Mouse (Mus musculus): Measurements from ENCODE around the gene Ccer2. TPM values are rescaled to one million over a fixed set of nuclear protein-coding genes. Genes with fewer than 3 reads are reported as not detected.

Gene Ccer2
- total RNA-seq, 2 experiments from 2014 or later, result 0.92 to 1.2 TPM

DNA sequence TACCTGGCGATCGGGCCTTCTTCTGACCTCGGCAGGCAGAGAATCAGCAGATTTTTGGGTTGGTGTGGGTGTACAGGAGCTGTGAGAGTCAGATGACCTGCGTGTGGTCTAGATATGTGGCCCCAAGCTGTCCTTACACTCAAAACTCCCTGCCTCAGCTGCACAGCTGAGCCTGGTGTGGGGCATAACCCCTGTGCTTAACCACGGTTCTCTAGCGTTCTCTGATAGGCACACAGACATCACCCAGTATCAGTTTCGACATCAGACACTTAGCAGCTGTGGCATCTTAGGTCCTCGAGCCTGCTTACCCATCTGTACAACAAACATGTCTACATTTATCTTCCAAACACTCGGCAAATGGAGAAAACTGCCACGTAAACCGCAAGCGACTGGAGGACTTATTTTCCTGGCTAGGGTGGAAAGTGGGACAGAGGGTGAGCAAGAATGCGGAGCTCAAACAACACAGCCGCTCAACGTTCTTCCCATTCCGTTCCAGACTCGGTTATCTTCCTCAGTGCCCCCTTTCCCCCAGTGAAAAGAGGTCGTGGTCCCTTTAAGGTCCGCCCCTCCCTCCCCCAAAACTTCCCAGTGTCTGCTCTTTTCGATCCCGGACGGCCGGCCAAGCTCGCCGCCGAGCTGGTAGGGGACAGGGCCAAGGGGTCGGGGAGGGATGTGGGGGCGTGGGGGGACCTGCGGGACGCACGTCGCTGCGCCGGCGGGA is 52.4 kb downstream of the Ccer2 start, which contains the start of gene Hnrnpl:
Gene Hnrnpl (plus strand): TSS at position 321 of the 721 bp plus-strand sequence.
- intact Hi-C loops (cut with DNase I), result no loop called here
- DNase-seq (ENCODE audit: low spot score in 2 of 2), result peak in 1 of 2 experiments; percentile 40

Other genes starting within 250 kb of the Ccer2 start
- not detected for gene Ifnl2, start 245.7 kb upstream of the Ccer2 start, total RNA-seq (2021)
- not detected for gene Ifnl3, start 233.3 kb upstream of the Ccer2 start, total RNA-seq (2021)
- gene Sycn, start 215.3 kb upstream of the Ccer2 start, total RNA-seq (2021), result not detected
- under 1 TPM; 0.46 to 0.50 TPM for gene Nccrp1, start 208.9 kb upstream of the Ccer2 start, total RNA-seq (2021)
- 10 to 100 TPM; 65.2 to 68.7 TPM for gene Samd4b, start 158.0 kb upstream of the Ccer2 start, total RNA-seq (2021)
- gene Pak4, start 158.0 kb upstream of the Ccer2 start, total RNA-seq (2021), result 1 to 10 TPM; 8.1 to 8.3 TPM
- gene Acp7, start 124.8 kb upstream of the Ccer2 start, total RNA-seq (2021), result 1 to 10 TPM; 1.1 to 1.6 TPM
- gene Fbxo27, start 63.3 kb upstream of the Ccer2 start, total RNA-seq (2021), result 10 to 100 TPM; 21.6 to 21.8 TPM
- 1 to 10 TPM in 1 of 2 experiments, under 1 TPM in 1; 0.76 to 1.3 TPM for gene Fbxo17, start 39.4 kb upstream of the Ccer2 start, total RNA-seq (2021)
- 10 to 100 TPM; 60.3 to 67.4 TPM for gene Mrps12, start 14.4 kb upstream of the Ccer2 start, total RNA-seq (2021)
- 10 to 100 TPM; 13.1 to 14.4 TPM for gene Sars2, start 14.2 kb upstream of the Ccer2 start, total RNA-seq (2021)
- 100 to 1,000 TPM; 151 to 166 TPM for gene Sirt2, start 10.6 kb downstream of the Ccer2 start, total RNA-seq (2021)
- 10 to 100 TPM; 34.2 to 37.7 TPM for gene Nfkbib, start 11.3 kb downstream of the Ccer2 start, total RNA-seq (2021)
- gene Rinl, start 32.8 kb downstream of the Ccer2 start, total RNA-seq (2021), result 1 to 10 TPM; 2.4 to 2.9 TPM
- gene Hnrnpl, start 52.4 kb downstream of the Ccer2 start, total RNA-seq (2021), result 100 to 1,000 TPM; 375 to 411 TPM
- 10 to 100 TPM; 41.5 to 46.6 TPM for gene Ech1, start 69.0 kb downstream of the Ccer2 start, total RNA-seq (2021)
- 1 to 10 TPM; 2.2 to 2.7 TPM for gene Lgals4, start 77.7 kb downstream of the Ccer2 start, total RNA-seq (2021)
- gene Lgals7, start 107.7 kb downstream of the Ccer2 start, total RNA-seq (2021), result under 1 TPM in 1 of 2 experiments, not detected in 1; 0.50 TPM
- under 1 TPM; 0.32 to 0.66 TPM for gene Capn12, start 125.2 kb downstream of the Ccer2 start, total RNA-seq (2021)
- gene Actn4, start 206.2 kb downstream of the Ccer2 start, total RNA-seq (2021), result 100 to 1,000 TPM; 190 to 202 TPM
- gene Eif3k, start 225.7 kb downstream of the Ccer2 start, total RNA-seq (2021), result 100 to 1,000 TPM; 175 to 185 TPM
- 1 to 10 TPM; 1.7 to 1.8 TPM for gene Map4k1, start 225.9 kb downstream of the Ccer2 start, total RNA-seq (2021)

Data from left cerebral cortex, postnatal 25 days (tissue).